Mouse (Mus musculus) brown adipose tissue, adult 24 weeks (tissue): ENCODE results near the gene Ocln. TPM values are rescaled to one million over a fixed set of nuclear protein-coding genes. Genes with fewer than 3 reads are reported as not detected.
"Not testable (repeated sequence)": the region's sequence is repeated elsewhere in the genome, so short reads cannot be mapped to it uniquely, and the experiment has no call there.

Source experiments
- H3K27ac ChIP-seq: fragments of 200-500 bp; replicated peaks from 2 replicates; pipeline ENCODE4 v1.5.1; 2012; ENCODE audit warnings: low read depth, mild to moderate bottlenecking, low read length
- H3K4me1 ChIP-seq: fragments of 200-500 bp; 2 replicates; pipeline ENCODE4 v1.6.1; 2012; ENCODE audit warnings: low read length, mixed read lengths; ENCODE audit not compliant: control insufficient read depth, insufficient read depth, insufficient read length
- H3K4me3 ChIP-seq: fragments of 200-500 bp; 2 replicates; pipeline ENCODE4 v1.5.1; 2012; ENCODE audit warnings: low read depth, mild to moderate bottlenecking, low read length, moderate library complexity; ENCODE audit not compliant: insufficient read depth
- polyA plus RNA-seq: library from polyadenylated mRNA; stranded (reverse); fragments of >200 nt; gene quantifications from 2 replicates; pipeline ENCODE4 v1.2.4, GENCODE M21; 2012; ENCODE audit not compliant: missing spikeins, insufficient read depth, insufficient read length

Ocln gene
- polyA plus RNA-seq, 1 experiment, result not detected

DNA sequence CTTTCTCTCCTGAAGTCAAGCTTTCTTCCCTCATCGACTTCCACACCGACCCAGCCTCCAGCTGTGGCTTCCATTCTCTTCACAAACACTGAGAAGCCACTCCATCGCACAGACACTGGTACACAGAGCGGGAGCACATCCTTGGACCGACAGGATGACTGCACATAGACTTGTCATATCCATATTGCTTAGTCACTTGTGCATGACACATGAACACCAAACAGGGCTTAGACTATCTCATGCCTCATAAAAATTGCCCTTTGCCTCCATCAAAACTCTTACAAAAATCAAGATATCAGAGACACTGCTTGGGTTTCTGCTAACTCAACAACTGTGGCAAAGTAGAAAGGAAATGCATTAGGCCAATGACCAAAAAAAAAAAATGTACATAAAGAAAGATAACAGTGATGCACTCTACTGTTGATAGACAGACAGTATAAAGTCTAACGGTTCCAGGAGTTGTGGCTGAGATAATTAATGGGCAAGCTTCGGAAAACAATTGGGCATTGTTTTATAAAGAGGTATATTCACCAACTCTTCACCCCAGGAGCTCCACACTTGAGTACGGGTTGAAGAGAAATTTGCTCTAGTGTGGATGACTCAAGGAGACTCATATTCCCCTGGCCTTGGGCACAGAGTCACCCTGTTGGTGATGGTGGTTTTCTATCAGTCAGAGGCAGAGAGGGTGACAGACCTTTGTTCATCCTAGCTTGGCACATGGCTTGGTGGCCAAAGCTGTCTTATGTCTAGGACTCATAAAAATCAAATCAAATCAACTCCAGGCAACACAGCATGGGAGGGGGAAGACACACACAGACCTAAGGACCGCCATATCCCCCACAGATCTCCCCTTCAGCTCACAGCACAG is 30.6 kb downstream of the Ocln start:
- H3K4me1 ChIP-seq, result no peaks in the 10 kb centered on the region
- H3K4me3 ChIP-seq, result no peak overlapping the region
- H3K27ac ChIP-seq, result no peak overlapping the region

DNA sequence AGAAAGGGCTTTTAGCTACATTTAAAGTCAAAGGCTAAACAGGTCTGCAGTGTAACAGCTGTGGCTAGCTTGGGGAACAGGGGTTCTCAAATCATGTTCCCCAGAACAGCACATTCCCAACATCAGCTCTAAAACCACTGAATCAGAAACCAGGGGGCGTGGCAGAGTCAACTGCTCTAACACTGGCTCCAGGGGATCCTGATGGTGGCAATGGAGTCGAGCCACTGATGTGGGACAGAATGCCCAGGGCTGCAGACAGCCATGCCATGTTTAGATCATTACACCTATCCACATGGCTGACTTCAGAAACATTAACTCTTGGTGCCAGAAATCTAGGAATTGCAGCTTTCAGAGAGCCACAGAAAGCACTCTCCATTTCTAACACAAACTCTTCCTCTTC is 33.4 kb downstream of the Ocln start:
- no peak overlapping the region for H3K27ac ChIP-seq
- no peaks in the 10 kb centered on the region for H3K4me1 ChIP-seq
- no peak overlapping the region for H3K4me3 ChIP-seq

DNA sequence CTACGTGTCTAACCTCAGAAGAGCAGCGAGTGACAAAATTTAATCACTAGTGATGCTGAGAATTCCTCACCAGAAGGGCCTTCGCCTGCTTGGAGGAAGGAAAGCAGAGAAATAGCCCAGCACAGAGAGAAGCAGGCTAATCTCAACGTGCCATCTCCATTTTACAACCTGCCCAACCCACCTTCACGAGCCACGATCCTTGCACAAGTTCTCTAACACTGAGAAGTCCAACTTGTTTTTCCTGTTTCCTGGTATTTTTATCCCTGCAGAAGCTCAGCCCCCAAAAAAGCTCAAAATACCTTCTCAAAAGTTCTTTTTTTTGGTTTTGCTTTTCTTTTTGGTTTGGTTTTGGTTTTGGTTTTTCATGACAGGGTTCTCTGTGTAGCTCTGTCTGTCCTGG is 34.3 kb downstream of the Ocln start:
- H3K27ac ChIP-seq, result no peak overlapping the region
- H3K4me3 ChIP-seq, result no peak overlapping the region
- no peaks in the 10 kb centered on the region for H3K4me1 ChIP-seq

DNA sequence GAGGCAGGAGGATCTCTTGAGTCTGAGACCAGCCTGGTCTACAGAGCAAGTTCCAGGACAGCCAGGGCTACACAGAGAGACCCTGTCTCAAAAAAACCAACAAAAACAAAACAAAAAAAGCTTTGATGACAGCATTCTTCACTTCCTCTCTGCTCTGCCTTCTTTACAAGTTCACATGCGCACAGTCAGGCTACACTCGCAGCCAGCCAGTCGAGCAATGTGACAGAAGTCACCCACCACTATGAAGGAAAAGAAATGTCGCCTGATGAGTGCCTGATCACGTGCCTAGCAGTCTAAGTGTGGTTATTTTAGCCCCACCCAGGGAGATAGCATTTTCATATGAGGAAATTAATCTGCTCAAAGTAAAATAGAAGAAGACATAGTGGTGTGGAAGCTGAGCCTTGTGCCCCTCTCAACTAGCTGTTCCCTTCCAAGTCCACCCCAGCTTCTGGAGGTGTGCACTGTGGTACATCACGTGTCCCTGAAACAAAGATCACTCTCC is 34.8 kb downstream of the Ocln start:
- Histone ChIP-seq H3K4me3 (no peak overlapping the region), H3K4me1 (no peaks in the 10 kb centered on the region), H3K27ac (no peak overlapping the region)

DNA sequence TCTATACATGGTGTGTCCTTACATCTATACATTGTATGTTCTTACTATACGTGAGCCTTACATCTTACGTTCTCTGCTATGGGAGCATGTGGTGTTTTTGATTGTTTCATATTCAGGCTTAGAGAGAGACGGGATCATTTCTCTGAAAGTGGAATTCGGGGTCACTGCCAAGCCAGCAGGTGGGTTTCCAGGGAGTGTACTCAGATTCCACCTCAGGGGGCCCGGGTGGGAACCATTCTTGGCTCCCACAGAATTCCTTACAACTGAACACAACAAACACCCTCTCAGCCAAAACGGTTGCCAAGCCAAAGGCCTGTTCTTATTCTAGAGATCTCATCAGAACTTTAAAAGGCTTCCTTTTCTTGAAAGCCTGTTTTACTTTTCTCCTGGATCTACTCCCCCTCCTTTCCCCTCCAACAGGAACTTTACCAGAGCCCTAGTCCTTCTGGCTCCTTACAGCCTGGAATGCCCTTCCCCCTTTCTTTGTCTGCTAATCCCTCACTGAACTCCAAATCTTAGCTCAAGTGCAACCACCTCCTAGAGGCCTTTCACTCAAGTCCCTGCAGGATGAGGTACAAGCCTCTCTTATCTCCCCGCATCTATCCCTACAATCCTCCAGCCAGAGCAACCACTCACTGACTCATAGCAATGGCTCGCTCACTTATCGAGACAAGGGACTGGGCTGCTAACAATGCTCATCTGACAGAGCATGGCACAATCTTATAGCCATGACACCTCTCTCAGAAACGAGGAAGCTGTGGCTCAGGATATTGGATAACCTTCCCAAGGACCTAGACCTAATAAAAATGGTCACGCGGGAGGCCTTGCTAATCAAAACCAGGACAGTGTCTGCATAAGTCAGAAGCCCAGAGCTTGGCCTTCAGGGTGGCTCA is 36.1 kb downstream of the Ocln start:
- Histone ChIP-seq H3K4me1 (no peaks in the 10 kb centered on the region), H3K27ac (no peak overlapping the region), H3K4me3 (no peak overlapping the region)

DNA sequence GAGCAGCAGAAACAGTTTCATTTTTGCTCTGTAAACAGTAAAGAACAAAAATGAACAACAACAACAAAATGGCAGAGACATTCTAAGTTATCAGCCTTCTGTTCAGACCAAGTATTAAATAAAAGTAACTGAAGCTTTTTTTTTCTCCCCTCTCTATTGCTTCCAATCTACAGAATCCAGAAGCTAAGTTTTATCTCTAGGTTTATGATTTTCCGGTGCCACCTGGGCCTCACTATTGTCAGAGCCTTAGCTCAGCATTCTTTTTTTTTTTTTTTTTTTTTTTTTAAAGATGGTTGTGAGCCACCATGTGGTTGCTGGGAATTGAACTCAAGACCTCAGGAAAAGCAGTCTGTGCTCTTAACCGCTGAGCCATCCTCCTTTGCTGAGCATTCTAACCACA is 39.7 kb downstream of the Ocln start:
- no peaks in the 10 kb centered on the region for H3K4me1 ChIP-seq

DNA sequence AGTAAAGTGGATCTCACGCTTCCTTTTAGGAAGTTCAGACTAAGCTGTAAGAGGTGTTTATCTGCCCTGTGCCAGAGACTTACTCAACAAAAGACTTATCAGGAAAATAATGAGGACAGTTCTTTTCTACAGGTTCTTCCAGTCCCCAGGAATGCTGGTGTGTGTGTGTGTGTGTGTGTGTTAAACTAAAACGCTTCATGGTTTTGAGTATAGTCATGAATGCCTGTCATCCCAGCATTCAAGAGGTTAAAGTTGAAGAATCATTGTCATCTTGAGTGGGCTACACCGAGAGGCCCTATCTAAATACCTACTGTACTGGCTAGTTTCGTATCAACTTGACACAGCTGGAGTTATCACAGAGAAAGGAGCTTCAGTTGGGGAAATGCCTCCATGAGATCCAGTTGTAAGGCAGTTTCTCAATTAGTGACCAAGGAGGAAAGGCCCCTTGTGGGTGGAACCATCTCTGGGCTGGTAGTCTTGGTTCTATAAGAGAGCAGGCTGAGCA is 40.6 kb downstream of the Ocln start:
- Histone ChIP-seq H3K4me1 (no peaks in the 10 kb centered on the region), H3K4me3 (no peak overlapping the region), H3K27ac (no peak overlapping the region)

More for the DNA sequence above, 39.7 kb downstream of the Ocln start:
- no peak overlapping the region for H3K27ac ChIP-seq
- H3K4me3 ChIP-seq, result no peak overlapping the region

DNA sequence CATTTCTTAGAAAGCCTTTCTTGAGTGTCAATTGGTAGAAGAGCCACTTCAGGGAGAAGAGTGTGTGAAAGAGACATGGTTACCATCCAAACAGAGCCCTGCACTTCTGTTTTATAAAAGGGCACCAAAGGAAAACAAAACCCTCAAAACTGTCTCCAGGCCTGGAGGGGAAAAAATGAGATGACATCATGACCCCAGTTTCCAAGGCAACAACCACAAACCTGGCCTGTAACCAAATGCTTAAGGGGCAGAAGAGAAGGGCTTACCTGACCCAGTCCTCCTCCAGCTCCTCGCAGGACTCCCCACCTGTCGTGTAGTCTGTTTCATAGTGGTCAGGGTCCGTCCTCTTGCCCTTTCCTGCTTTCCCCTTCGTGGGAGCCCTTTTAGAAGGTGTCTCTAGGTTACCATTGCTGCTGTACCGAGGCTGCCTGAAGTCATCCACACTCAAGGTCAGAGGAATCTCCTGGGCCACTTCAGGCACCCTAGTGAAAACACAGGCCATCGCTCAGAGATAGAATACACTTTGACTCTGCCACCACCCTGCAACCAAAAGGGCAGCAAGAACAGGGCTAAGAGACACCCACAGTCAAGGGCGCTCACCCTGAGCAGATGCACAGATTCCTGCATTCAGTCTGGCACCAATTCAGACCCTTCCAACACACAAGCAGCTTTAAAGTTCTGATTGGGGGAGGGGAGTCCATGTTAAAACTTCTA is 41.2 kb downstream of the Ocln start:
- Histone ChIP-seq H3K27ac (no peak overlapping the region), H3K4me3 (no peak overlapping the region)

DNA sequence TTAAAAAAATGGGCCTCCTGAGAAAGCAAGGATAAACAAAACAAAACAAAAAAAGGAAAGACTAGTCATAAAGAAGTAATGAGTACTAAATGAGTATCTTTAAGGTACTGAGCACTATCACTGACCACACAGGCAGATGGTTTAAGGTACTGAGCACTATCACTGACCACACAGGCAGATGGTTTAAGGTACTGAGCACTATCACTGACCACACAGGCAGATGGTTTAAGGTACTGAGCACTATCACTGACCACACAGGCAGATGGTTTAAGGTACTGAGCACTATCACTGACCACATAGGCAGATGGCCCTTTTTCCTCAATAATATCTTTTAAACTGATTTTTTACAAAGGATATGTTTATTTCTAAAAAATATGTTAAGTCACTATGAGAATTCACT is 52.9 kb downstream of the Ocln start:
- not testable (repeated sequence) for H3K27ac ChIP-seq, H3K4me3 ChIP-seq, H3K4me1 ChIP-seq

More for the DNA sequence above, 41.2 kb downstream of the Ocln start:
- no peaks in the 10 kb centered on the region for H3K4me1 ChIP-seq

DNA sequence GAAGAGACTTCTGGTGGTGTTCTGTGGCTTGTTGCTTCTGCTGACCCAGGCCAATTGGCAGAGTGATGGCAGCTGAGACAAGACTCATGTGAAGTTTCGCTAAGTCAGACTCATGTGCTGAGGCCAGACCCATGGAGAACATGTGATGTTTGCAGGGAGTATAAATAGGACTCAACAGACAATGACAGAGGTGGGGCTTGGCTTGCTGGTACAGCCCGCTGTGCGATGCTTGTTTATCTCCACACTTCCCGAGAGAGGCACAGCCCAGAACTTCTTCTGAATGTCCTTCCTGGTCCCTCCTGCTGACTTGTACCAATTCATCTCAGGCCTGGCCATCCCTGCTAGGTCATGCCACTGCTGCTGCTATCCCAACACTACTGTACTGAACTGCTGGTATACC is 57.2 kb downstream of the Ocln start:
- H3K4me3 ChIP-seq, result no peak overlapping the region
- H3K4me1 ChIP-seq, result no peaks in the 10 kb centered on the region
- H3K27ac ChIP-seq, result no peak overlapping the region

DNA sequence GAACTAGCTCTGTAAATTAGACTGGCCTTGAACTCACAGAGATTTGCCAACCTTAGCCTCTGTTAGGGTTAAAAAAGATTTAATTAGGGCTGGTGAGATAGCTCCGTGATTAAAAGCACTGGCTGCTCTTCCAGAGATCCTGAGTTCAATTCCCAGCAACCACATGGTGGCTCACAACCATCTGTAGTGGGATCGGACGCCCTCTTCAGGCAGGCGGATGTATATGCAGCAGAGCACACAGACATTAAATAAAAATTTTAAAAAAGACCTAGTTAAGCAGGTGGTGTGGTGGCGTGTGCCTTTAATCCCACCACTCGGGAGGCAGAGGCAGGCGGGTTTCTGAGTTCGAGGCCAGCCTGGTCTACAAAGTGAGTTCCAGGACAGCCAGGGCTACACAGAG is 58.1 kb downstream of the Ocln start:
- not testable (repeated sequence) for H3K4me3 ChIP-seq, H3K27ac ChIP-seq, H3K4me1 ChIP-seq

DNA sequence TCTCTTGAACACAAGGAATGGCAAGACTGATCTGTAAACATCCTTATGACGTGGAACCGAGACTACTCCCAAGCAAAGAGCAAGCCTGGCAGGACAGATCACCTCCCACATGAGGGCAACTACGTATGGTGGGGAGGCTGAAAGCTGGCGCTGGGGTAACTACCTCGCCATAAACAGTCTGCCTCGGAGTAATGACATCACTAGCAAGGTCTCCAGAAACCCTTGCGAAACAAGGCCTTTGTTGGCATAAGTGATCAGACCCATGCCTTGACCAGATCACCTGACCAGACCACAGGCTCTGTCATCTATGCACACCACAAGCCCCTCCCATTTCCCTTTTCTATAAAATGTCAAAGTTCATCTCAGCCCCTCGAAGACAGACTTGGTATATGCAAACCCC is 59.2 kb downstream of the Ocln start:
- no peaks in the 10 kb centered on the region for H3K4me1 ChIP-seq
- H3K4me3 ChIP-seq, result no peak overlapping the region
- no peak overlapping the region for H3K27ac ChIP-seq

DNA sequence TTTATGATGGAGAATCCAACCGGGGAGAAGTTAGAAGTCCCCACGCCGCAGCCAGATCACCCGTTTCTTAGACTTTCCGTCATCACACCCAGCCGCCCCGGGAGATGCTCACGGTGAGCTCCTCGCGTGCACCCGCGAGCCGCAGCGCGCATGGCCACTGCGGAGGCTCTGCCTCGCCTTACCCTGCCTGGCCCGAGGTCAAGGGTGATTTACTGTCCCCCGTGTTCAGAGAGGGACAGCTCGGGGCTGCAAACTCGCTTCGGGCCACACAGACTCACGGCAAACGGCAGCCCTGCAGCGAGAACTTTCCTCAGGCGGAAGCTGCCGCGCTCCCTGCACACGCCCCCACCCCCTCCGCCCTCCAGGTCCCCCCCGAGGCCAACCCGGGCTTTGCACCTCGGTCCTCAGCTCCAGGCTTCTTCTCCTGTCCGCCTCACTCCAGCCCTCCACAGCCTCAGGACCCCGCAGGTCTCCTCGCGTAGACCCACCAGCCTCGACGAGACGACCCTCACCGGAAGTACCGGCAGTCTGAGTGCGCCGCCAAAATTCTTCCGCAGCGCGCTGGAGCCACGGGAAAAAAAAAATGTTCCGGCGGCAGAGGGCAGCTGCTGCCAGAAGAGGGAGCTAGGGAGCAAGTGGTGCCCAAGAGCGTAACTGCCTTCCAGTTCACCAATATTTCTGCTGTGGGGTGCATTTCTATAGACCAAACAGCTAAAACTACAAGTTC is 60.3 kb downstream of the Ocln start, which contains the start of gene Gtf2h2:
Gene Gtf2h2, minus strand, starts transcription at position 519 of the 727 bp plus-strand sequence.
- H3K27ac ChIP-seq, result peak within 1 kb of the TSS; percentile 44; the same call in 1 of the 2 replicates
- H3K4me1 ChIP-seq, result no peaks in the 10 kb centered on the region
- peak within 1 kb of the TSS; percentile 81 for H3K4me3 ChIP-seq

DNA sequence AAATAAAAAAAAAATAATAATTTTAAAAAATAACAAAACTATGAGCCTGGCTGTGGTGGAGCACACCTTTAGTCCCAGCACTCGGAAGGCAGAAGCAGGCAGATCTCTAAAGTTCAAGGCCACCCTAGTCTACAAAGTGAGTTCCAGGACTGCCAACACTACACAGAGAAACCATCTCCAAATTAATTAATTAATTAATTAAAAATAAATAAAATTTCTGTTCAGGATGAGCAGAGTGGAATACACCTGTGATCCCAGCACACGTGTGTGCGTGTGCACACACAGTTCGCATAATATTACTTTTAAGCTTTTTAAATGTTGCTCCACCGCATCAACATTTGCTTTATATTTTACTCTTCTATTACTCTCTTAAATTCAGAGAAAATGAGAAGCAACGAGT is 60.9 kb downstream of the Ocln start:
- no peak overlapping the region for H3K27ac ChIP-seq
- H3K4me1 ChIP-seq, result no peaks in the 10 kb centered on the region
- peak overlapping the region; percentile 81 for H3K4me3 ChIP-seq
